Mouse (Mus musculus): ENCODE measurements around the gene Lrp2. TPM values are rescaled to one million over a fixed set of nuclear protein-coding genes. Genes with fewer than 3 reads are reported as not detected.
A peak's percentile ranks its signal among the peaks of the same experiment; 100 is the strongest.

The Lrp2 gene
- polyA plus RNA-seq, 1 experiment from 2014 or later: 1.1 TPM

- DNase-seq (ENCODE audit: low spot score) (peak; percentile 31), ATAC-seq (no peak)
- no peaks in the 10 kb centered on the region for H3K4me1 ChIP-seq (ENCODE audit: insufficient read depth, low read depth, low read length)
- H3K4me3 ChIP-seq (ENCODE audit: low read depth, low read length): no peak overlapping the region
- no peak overlapping the region for H3K4me2 ChIP-seq (replicated peaks; ENCODE audit: low read depth, low read length)
- TF ChIP-seq CTCF (IDR thresholded peaks at IDR 0.05): peak; percentile 48
- no peak for TF ChIP-seq EP300 (IDR thresholded peaks at IDR 0.05)
- no peaks in the 10 kb centered on the region for H3K9me3 ChIP-seq (ENCODE audit: low read length)
- H3K36me3 ChIP-seq (ENCODE audit: insufficient read depth, low read length): no peaks in the 10 kb centered on the region
- no peak overlapping the region for H3K9ac ChIP-seq (replicated peaks; ENCODE audit: low read depth)
- no peak overlapping the region for H3K27ac ChIP-seq (ENCODE audit: low read length)
- H3K27me3 ChIP-seq (replicated peaks; ENCODE audit: insufficient read depth, low read length): no peaks in the 10 kb centered on the region
These were observed 33.4 kb upstream of the Lrp2 start for GRCm38 (mm10) chr2:69619286-69619685.

- no peaks in the 10 kb centered on the region for H3K4me1 ChIP-seq (ENCODE audit: insufficient read depth, low read depth, low read length)
- no peak overlapping the region for H3K9ac ChIP-seq (replicated peaks; ENCODE audit: low read depth)
- no peaks in the 10 kb centered on the region for H3K27me3 ChIP-seq (replicated peaks; ENCODE audit: insufficient read depth, low read length)
- H3K36me3 ChIP-seq (ENCODE audit: insufficient read depth, low read length): no peaks in the 10 kb centered on the region
- no peak overlapping the region for H3K27ac ChIP-seq (ENCODE audit: low read length)
- H3K9me3 ChIP-seq (ENCODE audit: low read length): no peaks in the 10 kb centered on the region
- H3K4me2 ChIP-seq (replicated peaks; ENCODE audit: low read depth, low read length): no peak overlapping the region
- no peak for DNase-seq (ENCODE audit: low spot score)
- ATAC-seq: no peak
- no peak overlapping the region for H3K4me3 ChIP-seq (ENCODE audit: low read depth, low read length)
- TF ChIP-seq CTCF (IDR thresholded peaks at IDR 0.05): no peak
- TF ChIP-seq EP300 (IDR thresholded peaks at IDR 0.05): no peak
These were observed 32.5 kb upstream of the Lrp2 start for GRCm38 (mm10) chr2:69618336-69618735.

- 39% methylated on average over 4 of the region's 4 CpGs for WGBS
- Histone ChIP-seq H3K4me2 (replicated peaks; ENCODE audit: low read depth, low read length) (no peak overlapping the region), H3K4me1 (ENCODE audit: insufficient read depth, low read depth, low read length) (no peaks in the 10 kb centered on the region), H3K9ac (replicated peaks; ENCODE audit: low read depth) (no peak overlapping the region), H3K4me3 (ENCODE audit: low read depth, low read length) (no peak overlapping the region), H3K27ac (ENCODE audit: low read length) (no peak overlapping the region), H3K36me3 (ENCODE audit: insufficient read depth, low read length) (no peaks in the 10 kb centered on the region), H3K9me3 (ENCODE audit: low read length) (no peaks in the 10 kb centered on the region), H3K27me3 (replicated peaks; ENCODE audit: insufficient read depth, low read length) (no peaks in the 10 kb centered on the region)
- DNase-seq (ENCODE audit: low spot score): peak; percentile 81
- no peak for TF ChIP-seq EP300 (IDR thresholded peaks at IDR 0.05)
- no peak for TF ChIP-seq CTCF (IDR thresholded peaks at IDR 0.05)
- ATAC-seq: no peak
These were observed 27.4 kb upstream of the Lrp2 start for GRCm38 (mm10) chr2:69613237-69613636.

GRCm38 (mm10) chr2:69612716-69613115 is 26.9 kb upstream of the Lrp2 start:
- DNase-seq (ENCODE audit: low spot score): no peak
- Histone ChIP-seq H3K27ac (ENCODE audit: low read length) (no peak overlapping the region), H3K9ac (replicated peaks; ENCODE audit: low read depth) (no peak overlapping the region), H3K27me3 (replicated peaks; ENCODE audit: insufficient read depth, low read length) (no peaks in the 10 kb centered on the region), H3K36me3 (ENCODE audit: insufficient read depth, low read length) (no peaks in the 10 kb centered on the region), H3K9me3 (ENCODE audit: low read length) (no peaks in the 10 kb centered on the region), H3K4me1 (ENCODE audit: insufficient read depth, low read depth, low read length) (no peaks in the 10 kb centered on the region), H3K4me2 (replicated peaks; ENCODE audit: low read depth, low read length) (no peak overlapping the region), H3K4me3 (ENCODE audit: low read depth, low read length) (no peak overlapping the region)
- WGBS: 46% methylated on average over 9 of the region's 9 CpGs
- no peak for ATAC-seq
- no peak for TF ChIP-seq CTCF (IDR thresholded peaks at IDR 0.05)
- TF ChIP-seq EP300 (IDR thresholded peaks at IDR 0.05): no peak

GRCm38 (mm10) chr2:69612237-69612636 is 26.4 kb upstream of the Lrp2 start:
- no peak for TF ChIP-seq CTCF (IDR thresholded peaks at IDR 0.05)
- no peak for TF ChIP-seq EP300 (IDR thresholded peaks at IDR 0.05)
- no peaks in the 10 kb centered on the region for H3K4me1 ChIP-seq (ENCODE audit: insufficient read depth, low read depth, low read length)
- H3K27me3 ChIP-seq (replicated peaks; ENCODE audit: insufficient read depth, low read length): no peaks in the 10 kb centered on the region
- DNase-seq (ENCODE audit: low spot score) (no peak), ATAC-seq (no peak; the same call in 1 of the 2 replicates)
- no peak overlapping the region for H3K27ac ChIP-seq (ENCODE audit: low read length)
- no peaks in the 10 kb centered on the region for H3K36me3 ChIP-seq (ENCODE audit: insufficient read depth, low read length)
- no peak overlapping the region for H3K4me3 ChIP-seq (ENCODE audit: low read depth, low read length)
- no peak overlapping the region for H3K4me2 ChIP-seq (replicated peaks; ENCODE audit: low read depth, low read length)
- H3K9ac ChIP-seq (replicated peaks; ENCODE audit: low read depth): no peak overlapping the region
- 10% methylated on average over 10 of the region's 10 CpGs for WGBS
- no peaks in the 10 kb centered on the region for H3K9me3 ChIP-seq (ENCODE audit: low read length)

- ATAC-seq: no peak
- Histone ChIP-seq H3K9ac (replicated peaks; ENCODE audit: low read depth) (no peak overlapping the region), H3K36me3 (ENCODE audit: insufficient read depth, low read length) (no peaks in the 10 kb centered on the region), H3K4me1 (ENCODE audit: insufficient read depth, low read depth, low read length) (no peaks in the 10 kb centered on the region), H3K9me3 (ENCODE audit: low read length) (no peaks in the 10 kb centered on the region), H3K4me3 (ENCODE audit: low read depth, low read length) (no peak overlapping the region), H3K4me2 (replicated peaks; ENCODE audit: low read depth, low read length) (no peak overlapping the region), H3K27ac (ENCODE audit: low read length) (no peak overlapping the region), H3K27me3 (replicated peaks; ENCODE audit: insufficient read depth, low read length) (no peaks in the 10 kb centered on the region)
- TF ChIP-seq CTCF (IDR thresholded peaks at IDR 0.05): no peak
- no peak for TF ChIP-seq EP300 (IDR thresholded peaks at IDR 0.05)
- 91% methylated on average over 3 of the region's 3 CpGs for WGBS
- DNase-seq (ENCODE audit: low spot score): no peak
These were observed 20.8 kb upstream of the Lrp2 start for GRCm38 (mm10) chr2:69606621-69607020.

GRCm38 (mm10) chr2:69603726-69604393 is 18.0 kb upstream of the Lrp2 start:
- 90% methylated on average over 7 of the region's 7 CpGs for WGBS
- no peaks in the 10 kb centered on the region for H3K9me3 ChIP-seq (ENCODE audit: low read length)

More at GRCm38 (mm10) chr2:69603726-69604393, 18.0 kb upstream of the Lrp2 start:
- no peaks in the 10 kb centered on the region for H3K4me1 ChIP-seq (ENCODE audit: insufficient read depth, low read depth, low read length)
- H3K4me3 ChIP-seq (ENCODE audit: low read depth, low read length): no peak overlapping the region
- DNase-seq (ENCODE audit: low spot score) (no peak), ATAC-seq (no peak)
- no peak overlapping the region for H3K9ac ChIP-seq (replicated peaks; ENCODE audit: low read depth)
- H3K27me3 ChIP-seq (replicated peaks; ENCODE audit: insufficient read depth, low read length): no peaks in the 10 kb centered on the region
- no peak overlapping the region for H3K4me2 ChIP-seq (replicated peaks; ENCODE audit: low read depth, low read length)
- H3K27ac ChIP-seq (ENCODE audit: low read length): no peak overlapping the region
- no peaks in the 10 kb centered on the region for H3K36me3 ChIP-seq (ENCODE audit: insufficient read depth, low read length)
- TF ChIP-seq CTCF (IDR thresholded peaks at IDR 0.05): no peak
- TF ChIP-seq EP300 (IDR thresholded peaks at IDR 0.05): no peak
